Mouse (Mus musculus) ES-Bruce4 (cell line): Measurements from ENCODE around the gene Tceal3.

Source experiments
- CTCF ChIP-seq: IDR thresholded peaks from one replicate; pipeline ENCODE4 v1.8.1; 2011; ENCODE audit warnings: low read depth, low read length
- EP300 ChIP-seq: IDR thresholded peaks from 2 replicates; pipeline ENCODE4 v1.6.1; 2011; ENCODE audit warnings: low read depth, low read length; ENCODE audit not compliant: insufficient read depth
- POLR2A ChIP-seq: IDR thresholded peaks from one replicate; pipeline ENCODE4 v1.8.1; 2011; ENCODE audit warnings: low read length; ENCODE audit not compliant: insufficient read depth

- TF ChIP-seq CTCF (no peak), POLR2A (no peak), EP300 (no peak)
Measured at GRCm38 (mm10) chrX:136708168-136708681, 117.6 kb downstream of the Tceal3 start.
